Mouse (Mus musculus) kidney, adult 18-20 months (tissue): Measurements from ENCODE around the gene Fars2.

ENCODE experiments used
- DNase-seq: peaks from one replicate; pipeline ENCODE4 v3.0.0; 2021

Fars2 gene

GRCm38 (mm10) chr13:36735901-36736618 lies 618.8 kb downstream of the Fars2 start:
- DNase-seq, result no peak

- no peak for DNase-seq
Observed at GRCm38 (mm10) chr13:36736619-36736996, 619.4 kb downstream of the Fars2 start.

GRCm38 (mm10) chr13:36750056-36750455 lies 632.8 kb downstream of the Fars2 start:
- DNase-seq, result no peak

DNA sequence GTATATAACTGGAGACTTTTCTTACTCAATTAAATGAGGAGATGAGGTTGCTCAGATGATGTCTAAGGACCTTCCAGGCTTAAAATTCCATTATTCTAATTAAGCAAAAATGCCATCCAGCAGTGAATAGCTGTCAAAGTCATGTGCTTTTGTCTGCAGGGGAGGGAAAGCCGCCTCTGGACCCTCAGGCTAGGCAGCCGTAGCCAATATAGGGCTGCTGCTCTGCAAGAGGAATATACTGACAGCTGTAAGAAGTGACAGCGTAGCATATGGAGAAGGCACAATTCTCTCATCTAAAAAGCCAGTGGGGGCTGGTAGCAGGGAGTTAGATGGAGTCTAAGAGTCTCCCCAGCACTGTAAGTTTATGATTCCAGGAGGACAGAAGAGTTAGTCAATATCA lies 634.6 kb downstream of the Fars2 start:
- no peak for DNase-seq

DNA sequence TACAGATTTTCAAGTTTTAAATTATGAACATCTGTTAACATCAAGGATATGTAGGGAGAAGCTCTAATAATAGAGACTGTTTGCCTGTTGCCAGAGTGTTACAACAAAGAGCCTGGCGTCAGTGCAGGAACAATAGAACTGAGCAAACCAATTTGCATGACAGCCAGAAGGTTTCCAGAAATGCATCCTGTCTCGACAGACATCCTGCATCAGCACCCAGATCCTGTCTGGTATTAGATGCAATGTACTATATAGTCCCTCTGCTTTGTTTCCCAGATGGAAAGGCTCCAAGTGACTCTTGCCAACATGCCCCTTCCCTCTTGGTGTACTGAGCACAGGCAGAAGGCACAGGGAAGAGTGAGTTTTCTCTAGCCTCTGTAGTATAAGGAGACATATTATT lies 649.6 kb downstream of the Fars2 start:
- DNase-seq, result no peak
